Mouse (Mus musculus): ENCODE data around the gene Hdlbp. TPM values are rescaled to one million over a fixed set of nuclear protein-coding genes. Genes with fewer than 3 reads are reported as not detected.

Gene Hdlbp
- 80.7 and 101 TPM in 2 replicates for polyA plus RNA-seq (2012; rRNA removed)

DNA sequence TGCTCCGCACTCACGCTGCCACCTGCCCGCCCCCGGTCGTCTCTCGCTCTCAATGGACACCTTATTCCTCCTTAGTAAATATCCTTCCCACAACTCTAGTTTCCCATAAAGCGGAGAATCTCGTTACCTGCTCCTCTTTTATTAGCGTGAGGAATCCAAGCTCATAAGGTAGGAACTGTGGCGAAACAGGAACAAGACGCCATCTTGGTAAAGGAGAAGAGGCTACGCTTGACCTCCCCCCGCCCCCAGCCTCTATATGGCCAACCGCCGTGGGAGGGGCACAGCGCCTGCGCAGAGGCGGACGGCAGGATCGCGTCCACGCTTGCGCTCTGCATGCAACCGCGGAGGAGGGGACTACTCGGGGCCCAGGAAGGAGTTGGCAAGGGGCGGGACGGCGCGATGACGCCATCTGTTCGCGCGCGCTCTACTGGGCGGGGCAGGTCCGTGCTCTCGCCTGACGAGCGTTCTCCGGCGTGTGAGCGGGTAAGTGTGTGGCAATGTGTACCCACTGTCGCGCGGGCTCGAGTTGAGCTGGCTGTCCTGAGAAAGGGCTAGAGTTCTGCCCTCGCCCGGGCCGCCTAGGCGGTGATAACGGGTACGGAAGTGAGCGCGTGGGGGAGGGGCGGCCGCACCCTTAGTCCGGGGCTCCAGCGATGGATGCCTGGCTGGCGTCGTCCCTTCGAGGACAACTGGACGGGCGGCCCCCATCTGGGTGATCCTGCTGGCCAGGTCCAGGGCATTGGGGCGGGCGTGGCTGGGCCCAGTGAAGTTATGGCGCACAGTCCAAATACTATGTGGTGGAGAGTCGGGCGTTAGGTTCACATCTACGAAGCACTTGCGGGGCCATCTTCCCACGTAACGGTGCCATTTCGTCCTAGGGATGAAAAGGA, at the start of gene Hdlbp:
Hdlbp (minus strand) TSS at position 230 of the 890 bp plus-strand sequence.

DNA sequence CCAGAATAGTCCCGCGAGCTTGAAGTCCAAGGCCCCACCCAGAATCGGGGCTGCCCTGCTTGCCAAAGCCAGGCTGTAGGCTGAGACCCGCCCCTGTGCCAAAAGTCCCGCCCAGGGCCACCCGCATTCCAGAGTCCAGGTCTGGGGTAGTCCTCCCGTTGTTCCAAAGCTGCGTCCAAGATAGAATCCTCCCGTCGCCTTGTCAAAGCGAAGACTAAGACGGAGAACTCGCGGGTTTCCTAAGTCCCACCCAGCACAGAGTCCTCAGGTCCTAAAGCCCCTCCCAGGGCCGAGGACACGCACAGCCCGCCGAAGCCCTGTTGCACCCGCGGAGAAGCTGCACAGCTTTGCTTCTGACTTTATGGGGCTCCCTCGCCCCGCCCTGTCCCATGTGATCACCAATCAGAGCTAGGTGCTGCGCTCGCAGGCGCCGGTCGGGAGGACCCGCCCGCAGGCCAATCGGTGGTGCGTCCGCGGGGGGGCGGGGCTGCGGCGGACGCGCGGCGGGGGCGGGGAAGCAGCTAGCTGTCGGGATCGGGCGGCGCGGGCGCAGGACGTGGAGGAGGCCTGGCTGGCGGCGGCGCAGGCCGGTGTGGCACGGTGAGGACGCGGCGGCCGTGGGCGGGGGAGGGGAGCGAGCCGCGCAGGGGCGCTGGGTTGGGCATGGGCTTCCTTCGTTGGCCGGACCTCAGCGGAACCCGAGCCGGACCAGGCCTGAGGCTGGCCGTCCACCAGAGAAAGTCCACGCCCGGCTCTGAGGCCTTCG, 33.2 kb upstream of the Hdlbp start, which contains the start of gene Farp2:
Farp2 (plus strand) TSS at position 495 of the 766 bp plus-strand sequence.

GRCm38 (mm10) chr1:93373665-93374064, 105.0 kb downstream of the Hdlbp start, which contains the start of gene Ano7:
TSS of gene Ano7 (plus strand) at chr1:93373930.

Other genes with a start within 250 kb of the Hdlbp start
- gene Sned1, start 243.0 kb downstream of the Hdlbp start, polyA plus RNA-seq (2012; rRNA removed): 11.1 and 23.2 TPM in 2 replicates
- 24.1 and 25.4 TPM in 2 replicates for gene Mterf4, start 172.9 kb downstream of the Hdlbp start, polyA plus RNA-seq (2012; rRNA removed)
- 12.3 and 14.5 TPM in 2 replicates for gene Ppp1r7, start 136.0 kb downstream of the Hdlbp start, polyA plus RNA-seq (2012; rRNA removed)
- gene Pask, start 135.3 kb downstream of the Hdlbp start, polyA plus RNA-seq (2012; rRNA removed): 12.3 and 13.1 TPM in 2 replicates
- gene Ano7, start 104.9 kb downstream of the Hdlbp start, polyA plus RNA-seq (2012; rRNA removed): 0.53 and 0.75 TPM in 2 replicates
- 4.7 and 6.1 TPM in 2 replicates for gene Farp2, start 33.3 kb upstream of the Hdlbp start, polyA plus RNA-seq (2012; rRNA removed)
- 320 and 324 TPM in 2 replicates for gene Stk25, start 179.8 kb upstream of the Hdlbp start, polyA plus RNA-seq (2012; rRNA removed)
- gene Bok, start 206.8 kb upstream of the Hdlbp start, polyA plus RNA-seq (2012; rRNA removed): 52.9 and 57.9 TPM in 2 replicates

Measured in central nervous system, embryonic 14 days (tissue).